7 mouse cellular contexts compared by ENCODE assay signal in genomic region chr6:53287562-53288381, GRCm38 (mm10). TPM values are rescaled to one million over a fixed set of nuclear protein-coding genes. Genes with fewer than 3 reads are reported as not detected.
DNase-seq lines count a peak whose midpoint lies in the region; ATAC-seq and TF ChIP-seq lines count a peak whose summit lies in the region.

No protein-coding gene starts in this region.

- peaks cover 33% of the 10 kb centered on the region for H3K27me3 ChIP-seq in embryonic facial prominence, embryonic 12.5 days
- H3K27me3 ChIP-seq in heart, embryonic 15.5 days = peaks cover 17% of the 10 kb centered on the region; the same call in 1 of the 2 replicates
- peaks cover 83% of the 10 kb centered on the region for H3K27me3 ChIP-seq in megakaryocyte, embryonic 14.5 days (replicated peaks)

- under 1% methylated on average over 62 of the region's 63 CpGs for WGBS in embryonic facial prominence, embryonic 12.5 days
- under 1% methylated on average over 63 of the region's 63 CpGs for WGBS in heart, embryonic 15.5 days

- peak; percentile 77; the same call in 1 of the 2 replicates for ATAC-seq in embryonic facial prominence, embryonic 12.5 days (ENCODE audit: insufficient number of reproducible peaks, insufficient read depth, low FRiP score, low TSS enrichment)
- ATAC-seq in heart, embryonic 15.5 days (replicated peaks; ENCODE audit: insufficient number of reproducible peaks, insufficient read depth, low FRiP score, low read depth) = peak; percentile 21

- H3K36me3 ChIP-seq in ES-E14 (ENCODE audit: control insufficient read depth, insufficient read depth, low read length, poor library complexity, severe bottlenecking) = no peaks in the 10 kb centered on the region
- H3K36me3 ChIP-seq in embryonic facial prominence, embryonic 12.5 days = no peaks in the 10 kb centered on the region
- no peaks in the 10 kb centered on the region for H3K36me3 ChIP-seq in heart, embryonic 15.5 days
- no peaks in the 10 kb centered on the region for H3K36me3 ChIP-seq in megakaryocyte, embryonic 14.5 days (replicated peaks; ENCODE audit: low read length)

- H3K4me1 ChIP-seq in ES-E14 (ENCODE audit: control insufficient read depth in 2 of 2, insufficient read depth in 2 of 2, low read length in 2 of 2, poor library complexity in 1 of 2) = no peaks in the 10 kb centered on the region
- H3K4me1 ChIP-seq in embryonic facial prominence, embryonic 12.5 days = peaks cover 22% of the 10 kb centered on the region
- H3K4me1 ChIP-seq in heart, embryonic 15.5 days (replicated peaks) = peaks cover 25% of the 10 kb centered on the region
- peaks cover 34% of the 10 kb centered on the region for H3K4me1 ChIP-seq in megakaryocyte, embryonic 14.5 days

- no peak overlapping the region for H3K27ac ChIP-seq in ES-E14 (ENCODE audit: insufficient read depth, low read depth, low read length, poor library complexity, severe bottlenecking)
- H3K27ac ChIP-seq in embryonic facial prominence, embryonic 12.5 days = peak overlapping the region; percentile 38; the same call in 1 of the 2 replicates
- H3K27ac ChIP-seq in heart, embryonic 15.5 days = peak overlapping the region; percentile 94

- H3K4me3 ChIP-seq in ES-E14 (ENCODE audit: insufficient read depth in 1 of 2, low read depth in 1 of 2, low read length in 2 of 2, poor library complexity in 1 of 2, severe bottlenecking in 1 of 2) = peak overlapping the region; percentile 50 to 78
- H3K4me3 ChIP-seq in embryonic facial prominence, embryonic 12.5 days = peak overlapping the region; percentile 64
- H3K4me3 ChIP-seq in heart, embryonic 15.5 days = peak overlapping the region; percentile 67
- peak overlapping the region; percentile 92 for H3K4me3 ChIP-seq in megakaryocyte, embryonic 14.5 days (replicated peaks)

- in situ Hi-C loops in ES-E14 (cut with MboI; ENCODE audit: low sequenced_read_pairs in 2 of 2, unreplicated experiment in 2 of 2) = loop anchor here in 1 of 2 experiments (25.0 kb wide), 1 partner anchor 1025 kb away; the partner anchor contains the start of gene Hoxa13

- peak overlapping the region; percentile 5; the same call in 1 of the 2 replicates for H3K9ac ChIP-seq in ES-E14 (ENCODE audit: insufficient read depth, low read depth, low read length, poor library complexity, severe bottlenecking)
- H3K9ac ChIP-seq in embryonic facial prominence, embryonic 12.5 days = peak overlapping the region; percentile 61
- peak overlapping the region; percentile 74 for H3K9ac ChIP-seq in heart, embryonic 15.5 days

- DNase-seq in ES-E14 (ENCODE audit: low read depth, low spot score) = peak; percentile 19
- DNase-seq in adrenal gland, adult 18-20 months (ENCODE audit: low spot score in 2 of 2) = peak; percentile 34
- peak; percentile 14 to 15 for DNase-seq in layer of hippocampus, postnatal 25 days (ENCODE audit: extremely low spot score in 1 of 2, low spot score in 1 of 2)
- peak; percentile 15 to 40 for DNase-seq in spleen, postnatal 10 days (ENCODE audit: low spot score in 2 of 2)

- peak overlapping the region; percentile 98 for H3K4me2 ChIP-seq in embryonic facial prominence, embryonic 12.5 days (replicated peaks)
- H3K4me2 ChIP-seq in heart, embryonic 15.5 days = peak overlapping the region; percentile 82

- H3K9me3 ChIP-seq in ES-E14 (ENCODE audit: control insufficient read depth, insufficient read depth, low read depth, low read length) = no peaks in the 10 kb centered on the region
- H3K9me3 ChIP-seq in embryonic facial prominence, embryonic 12.5 days = no peaks in the 10 kb centered on the region
- H3K9me3 ChIP-seq in heart, embryonic 15.5 days (replicated peaks) = no peaks in the 10 kb centered on the region
- H3K9me3 ChIP-seq in megakaryocyte, embryonic 14.5 days = peaks cover 11% of the 10 kb centered on the region; the same call in 1 of the 2 replicates

TF ChIP-seq in ES-E14, 5 proteins besides CTCF, POLR2A, EP300 and RAD21:
- no peak for TF ChIP-seq CHD2 (IDR thresholded peaks at IDR 0.05; ENCODE audit: low read depth, low read length)
- TF ChIP-seq ZC3H11A (IDR thresholded peaks at IDR 0.05; ENCODE audit: borderline replicate concordance, low read depth, low read length) = no peak
- no peak for TF ChIP-seq ZNF384 (IDR thresholded peaks at IDR 0.05; ENCODE audit: low read depth, low read length)
- no peak for TF ChIP-seq HCFC1 (IDR thresholded peaks at IDR 0.05; ENCODE audit: borderline replicate concordance, insufficient read depth, low read length)
- no peak for TF ChIP-seq MAFK (IDR thresholded peaks at IDR 0.05; ENCODE audit: insufficient read depth, low read depth, low read length)
TF ChIP-seq in ES-E14: peak in this region for 0.

RNA-seq across cellular contexts. Expression of gene Creb5, which starts 0.7 kb away (rescaled TPM):
- 0.79 and 1.1 TPM in 2 replicates for total RNA-seq in ES-E14 (2012; rRNA removed)
- 1 to 10 TPM; 1.5 to 3.2 TPM for total RNA-seq in adrenal gland, adult 18-20 months (2021)
- 29.5 and 30.3 TPM in 2 replicates for polyA plus RNA-seq in embryonic facial prominence, embryonic 12.5 days (2016; fragmentation: Nextera tagmentation; extraction: Ambion mirVana)
- polyA plus RNA-seq in heart, embryonic 15.5 days (2015; fragmentation: Nextera tagmentation; extraction: Ambion mirVana) = 28.5 and 30.9 TPM in 2 replicates
- 1 to 10 TPM; 4.4 to 6.6 TPM for total RNA-seq in layer of hippocampus, postnatal 25 days (2021)
- 0.37 and 2.9 TPM in 2 replicates for polyA plus RNA-seq in megakaryocyte, embryonic 14.5 days (2012; ENCODE audit: insufficient read depth, low replicate concordance)

Comparison
In these comparisons a context has a peak if more than half of its experiments do, and no peak if none do; other contexts are left out.
1. H3K9ac ChIP-seq: peak in every context shown above with its lines; median percentile 74 in heart, embryonic 15.5 days; 61 in embryonic facial prominence, embryonic 12.5 days; 5 in ES-E14.